Mouse (Mus musculus): ENCODE data around the gene Prim2.

The Prim2 gene

GRCm38 (mm10) chr1:33536272-33537004, 133.2 kb downstream of the Prim2 start:
- DNase-seq, result peak; percentile 19

GRCm38 (mm10) chr1:33535140-33535686, 134.4 kb downstream of the Prim2 start:
- no peak for DNase-seq

DNA sequence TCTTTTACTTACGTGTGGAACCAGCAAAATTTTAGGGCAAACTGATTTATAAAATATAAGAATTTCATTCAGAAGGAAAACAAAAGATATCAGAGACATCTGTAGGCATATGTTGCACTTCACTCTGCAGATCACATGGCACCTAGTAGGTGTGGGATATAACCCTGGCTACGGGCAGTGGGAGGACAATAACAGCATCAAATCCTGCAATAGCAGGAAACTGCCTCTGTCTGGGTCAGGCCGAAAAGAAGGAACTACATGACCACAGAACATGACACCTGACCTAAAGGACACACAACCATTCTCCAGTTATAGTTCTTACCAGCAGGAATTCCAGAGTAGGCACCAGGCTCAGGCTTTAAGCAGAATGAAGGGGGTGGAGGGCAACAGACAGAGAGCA, 137.7 kb downstream of the Prim2 start:
- no peak for DNase-seq

GRCm38 (mm10) chr1:33531097-33531856, 138.3 kb downstream of the Prim2 start:
- no peak for DNase-seq

DNA sequence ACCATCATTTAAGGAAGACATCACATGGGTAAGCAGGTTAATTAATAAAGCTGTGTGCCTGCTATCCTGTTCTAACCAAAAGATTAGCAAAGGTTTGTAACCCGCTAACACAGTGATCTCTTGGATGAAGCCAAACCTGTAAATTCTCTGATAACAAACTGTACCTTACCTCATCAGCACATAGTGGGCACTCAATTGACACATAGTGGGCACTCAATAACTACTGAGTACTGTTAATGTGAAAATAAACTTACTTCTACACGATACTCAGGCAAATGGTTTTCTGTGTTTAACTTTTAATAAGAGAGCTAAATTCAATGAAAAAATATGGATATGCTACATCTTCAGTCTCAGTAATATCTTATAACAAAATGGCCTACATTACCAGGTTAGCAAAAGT, 139.1 kb downstream of the Prim2 start:
- no peak for DNase-seq

GRCm38 (mm10) chr1:33529543-33530232, 139.9 kb downstream of the Prim2 start:
- DNase-seq, result no peak

- DNase-seq, result no peak
These were observed 142.2 kb downstream of the Prim2 start for GRCm38 (mm10) chr1:33527352-33527863.

GRCm38 (mm10) chr1:33523223-33523622, 146.4 kb downstream of the Prim2 start:
- no peak for DNase-seq

DNA sequence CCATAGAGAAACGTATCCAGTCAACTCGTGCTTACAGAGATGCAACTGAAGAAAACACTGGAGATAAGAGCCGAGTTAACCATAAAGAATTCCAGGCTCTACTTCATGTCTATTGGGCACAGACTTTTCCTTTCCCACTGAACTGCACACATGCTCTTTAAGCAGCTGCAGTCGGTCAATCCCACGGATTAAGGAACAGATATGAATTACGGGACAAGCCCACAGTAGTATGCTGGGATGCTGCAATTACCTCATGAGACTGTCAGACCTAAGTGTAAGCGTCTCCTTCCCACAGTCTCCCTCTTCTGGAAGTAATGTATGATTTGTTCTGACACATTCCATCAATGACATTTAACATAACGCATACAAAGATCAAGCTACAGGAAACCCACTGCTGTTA, 154.5 kb downstream of the Prim2 start:
- DNase-seq, result no peak

DNA sequence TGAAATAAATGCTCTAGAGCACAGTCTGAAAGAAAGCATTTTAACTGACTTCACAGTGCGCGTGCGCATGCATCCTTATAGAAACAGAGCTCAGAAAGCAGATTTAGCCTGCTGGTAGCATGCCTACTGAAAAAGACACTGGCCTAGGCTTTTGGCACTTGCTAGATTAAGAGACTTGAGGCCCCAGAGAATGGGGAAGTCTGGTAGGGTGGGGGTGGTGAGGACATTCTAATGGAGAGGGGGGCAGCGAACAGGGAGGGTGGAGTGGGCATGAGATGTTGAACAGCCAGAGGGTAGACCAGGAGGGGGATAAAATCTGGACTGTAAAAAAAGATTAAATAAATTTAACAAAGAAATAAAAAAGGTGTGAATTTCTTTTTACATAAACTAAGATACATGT, 158.3 kb downstream of the Prim2 start:
- no peak for DNase-seq

GRCm38 (mm10) chr1:33504371-33504770, 165.2 kb downstream of the Prim2 start:
- no peak for DNase-seq

DNA sequence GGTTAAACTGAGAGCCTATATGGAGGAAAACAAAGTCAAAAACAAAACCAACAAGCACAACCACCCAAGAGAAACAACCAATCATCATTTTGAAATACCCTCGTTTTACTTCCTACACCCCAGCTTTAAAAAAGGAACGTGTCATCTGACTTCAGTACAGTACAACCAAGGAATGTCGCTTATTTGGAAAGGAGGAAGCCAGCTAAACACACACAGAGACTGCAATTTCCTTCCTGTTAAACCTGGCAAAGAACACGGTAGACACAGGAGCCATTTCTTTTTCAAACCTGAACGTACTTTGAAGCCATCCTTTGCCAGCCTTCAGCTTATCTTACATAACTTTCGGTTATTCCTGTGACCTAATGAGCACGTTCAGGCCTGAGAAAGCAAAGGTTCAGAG, 166.7 kb downstream of the Prim2 start:
- no peak for DNase-seq

- DNase-seq, result no peak
These were observed 167.3 kb downstream of the Prim2 start for GRCm38 (mm10) chr1:33502298-33502697.

GRCm38 (mm10) chr1:33500111-33500510, 169.5 kb downstream of the Prim2 start:
- DNase-seq, result no peak

DNA sequence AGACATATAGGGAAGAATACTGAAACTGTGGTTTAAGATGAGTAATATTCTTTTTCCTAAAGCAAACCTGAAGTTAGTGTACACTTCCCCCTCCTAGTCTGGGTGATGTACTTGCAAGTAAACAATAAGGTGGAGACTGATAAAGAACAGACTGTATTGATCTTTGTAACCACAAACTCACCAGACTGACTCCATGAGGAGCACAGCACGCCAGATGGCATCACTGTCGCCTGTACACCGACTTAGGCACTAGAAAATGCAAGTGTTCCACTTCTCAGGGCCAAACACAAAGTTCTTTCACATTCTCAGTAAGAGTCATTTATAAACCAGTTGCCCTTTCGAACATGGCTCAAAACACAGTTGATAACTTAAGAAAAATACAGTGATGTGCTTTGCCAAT, 170.0 kb downstream of the Prim2 start:
- DNase-seq, result peak; percentile 25

DNA sequence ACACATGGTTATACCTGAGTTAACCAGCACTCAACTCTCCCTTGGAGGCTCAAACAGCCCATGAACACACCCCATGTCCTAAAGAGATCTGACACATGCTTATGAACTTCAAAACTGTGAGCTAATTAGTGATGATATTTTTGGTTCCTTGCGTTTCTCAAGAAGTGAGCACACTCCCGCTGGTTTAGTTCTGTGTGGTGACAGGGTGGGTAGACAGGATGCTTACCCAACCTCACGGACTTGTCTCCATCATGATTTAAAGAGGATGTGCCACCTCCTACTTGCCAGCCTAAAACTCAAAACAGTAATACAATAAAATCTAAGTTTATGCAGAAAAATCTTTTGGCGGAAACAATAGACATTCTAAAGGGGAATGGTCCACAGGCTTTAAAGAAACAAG, 173.5 kb downstream of the Prim2 start:
- no peak for DNase-seq

- no peak for DNase-seq
These were observed 174.0 kb downstream of the Prim2 start for GRCm38 (mm10) chr1:33495586-33495985.

GRCm38 (mm10) chr1:33495203-33495553, 174.4 kb downstream of the Prim2 start:
- no peak for DNase-seq

GRCm38 (mm10) chr1:33494524-33495202, 174.9 kb downstream of the Prim2 start:
- no peak for DNase-seq

GRCm38 (mm10) chr1:33490220-33490619, 179.4 kb downstream of the Prim2 start:
- no peak for DNase-seq

GRCm38 (mm10) chr1:33488372-33488771, 181.2 kb downstream of the Prim2 start:
- no peak for DNase-seq

GRCm38 (mm10) chr1:33483746-33484145, 185.8 kb downstream of the Prim2 start:
- no peak for DNase-seq

- no peak for DNase-seq
These were observed 189.2 kb downstream of the Prim2 start for GRCm38 (mm10) chr1:33480382-33480781.

Measured in thymus, postnatal 25 days (tissue).